Mouse (Mus musculus): ENCODE results near the gene Lpcat3. TPM values are rescaled to one million over a fixed set of nuclear protein-coding genes. Genes with fewer than 3 reads are reported as not detected.
A peak's percentile ranks its signal among the peaks of the same experiment; 100 is the strongest.

Gene Lpcat3
- polyA plus RNA-seq, 1 experiment, result 54.8 TPM

- no peak for TF ChIP-seq POLR2A (IDR thresholded peaks at IDR 0.05; ENCODE audit: borderline replicate concordance, extremely low read depth, insufficient read depth, insufficient read length, poor library complexity, severe bottlenecking)
- no peak for TF ChIP-seq CTCF (IDR thresholded peaks at IDR 0.05; ENCODE audit: borderline replicate concordance, extremely low read depth, insufficient read depth, insufficient read length)
- DNase-seq (ENCODE audit: low read depth), result no peak
Observed at GRCm38 (mm10) chr6:124743647-124744046, 80.8 kb downstream of the Lpcat3 start.

GRCm38 (mm10) chr6:124744755-124745321, 82.0 kb downstream of the Lpcat3 start:
- no peak for DNase-seq (ENCODE audit: low read depth)

GRCm38 (mm10) chr6:124745490-124746295, 82.9 kb downstream of the Lpcat3 start:
- no peak; the same call in 1 of the 2 replicates for TF ChIP-seq POLR2A (IDR thresholded peaks at IDR 0.05; ENCODE audit: borderline replicate concordance, extremely low read depth, insufficient read depth, insufficient read length, poor library complexity, severe bottlenecking)
- TF ChIP-seq CTCF (IDR thresholded peaks at IDR 0.05; ENCODE audit: borderline replicate concordance, extremely low read depth, insufficient read depth, insufficient read length), result peak; percentile 82
- DNase-seq (ENCODE audit: low read depth), result peak; percentile 98

More at GRCm38 (mm10) chr6:124744755-124745321, 82.0 kb downstream of the Lpcat3 start:
- no peak for TF ChIP-seq CTCF (IDR thresholded peaks at IDR 0.05; ENCODE audit: borderline replicate concordance, extremely low read depth, insufficient read depth, insufficient read length)
- TF ChIP-seq POLR2A (IDR thresholded peaks at IDR 0.05; ENCODE audit: borderline replicate concordance, extremely low read depth, insufficient read depth, insufficient read length, poor library complexity, severe bottlenecking), result no peak

- DNase-seq (ENCODE audit: low read depth), result no peak
- TF ChIP-seq CTCF (IDR thresholded peaks at IDR 0.05; ENCODE audit: borderline replicate concordance, extremely low read depth, insufficient read depth, insufficient read length) (no peak), POLR2A (IDR thresholded peaks at IDR 0.05; ENCODE audit: borderline replicate concordance, extremely low read depth, insufficient read depth, insufficient read length, poor library complexity, severe bottlenecking) (no peak)
Observed at GRCm38 (mm10) chr6:124746296-124746605, 83.4 kb downstream of the Lpcat3 start.

- no peak for DNase-seq (ENCODE audit: low read depth)
- TF ChIP-seq CTCF (IDR thresholded peaks at IDR 0.05; ENCODE audit: borderline replicate concordance, extremely low read depth, insufficient read depth, insufficient read length) (no peak), POLR2A (IDR thresholded peaks at IDR 0.05; ENCODE audit: borderline replicate concordance, extremely low read depth, insufficient read depth, insufficient read length, poor library complexity, severe bottlenecking) (no peak)
Observed at GRCm38 (mm10) chr6:124746654-124747632, 84.1 kb downstream of the Lpcat3 start.

- DNase-seq (ENCODE audit: low read depth), result no peak
- no peak for TF ChIP-seq CTCF (IDR thresholded peaks at IDR 0.05; ENCODE audit: borderline replicate concordance, extremely low read depth, insufficient read depth, insufficient read length)
- no peak for TF ChIP-seq POLR2A (IDR thresholded peaks at IDR 0.05; ENCODE audit: borderline replicate concordance, extremely low read depth, insufficient read depth, insufficient read length, poor library complexity, severe bottlenecking)
Observed at GRCm38 (mm10) chr6:124750405-124750804, 87.6 kb downstream of the Lpcat3 start.

GRCm38 (mm10) chr6:124753861-124754260, 91.0 kb downstream of the Lpcat3 start:
- DNase-seq (ENCODE audit: low read depth), result no peak

More at GRCm38 (mm10) chr6:124753861-124754260, 91.0 kb downstream of the Lpcat3 start:
- TF ChIP-seq POLR2A (IDR thresholded peaks at IDR 0.05; ENCODE audit: borderline replicate concordance, extremely low read depth, insufficient read depth, insufficient read length, poor library complexity, severe bottlenecking), result no peak
- no peak for TF ChIP-seq CTCF (IDR thresholded peaks at IDR 0.05; ENCODE audit: borderline replicate concordance, extremely low read depth, insufficient read depth, insufficient read length)

Other genes with a start within 250 kb of the Lpcat3 start
- gene Pex5, start 248.0 kb upstream of the Lpcat3 start, polyA plus RNA-seq (2012; rRNA removed), result 81.1 and 91.3 TPM in 2 replicates
- gene Clstn3, start 198.2 kb upstream of the Lpcat3 start, polyA plus RNA-seq (2012; rRNA removed), result 79.6 and 109 TPM in 2 replicates
- gene C1rl, start 169.9 kb upstream of the Lpcat3 start, polyA plus RNA-seq (2012; rRNA removed), result 0.04 and 0.10 TPM in 2 replicates
- gene C1ra, start 150.6 kb upstream of the Lpcat3 start, polyA plus RNA-seq (2012; rRNA removed), result 0.15 and 0.22 TPM in 2 replicates
- 0.54 and 0.57 TPM in 2 replicates for gene C1s1, start 120.7 kb upstream of the Lpcat3 start, polyA plus RNA-seq (2012; rRNA removed)
- gene C1rb, start 92.7 kb upstream of the Lpcat3 start, polyA plus RNA-seq (2012; rRNA removed), result not detected in 2 replicates
- 0.31 and 0.32 TPM in 2 replicates for gene C1s2, start 26.9 kb upstream of the Lpcat3 start, polyA plus RNA-seq (2012; rRNA removed)
- gene Emg1, start 49.2 kb downstream of the Lpcat3 start, polyA plus RNA-seq (2012; rRNA removed), result 95.2 and 132 TPM in 2 replicates
- 168 and 174 TPM in 2 replicates for gene Phb2, start 49.3 kb downstream of the Lpcat3 start, polyA plus RNA-seq (2012; rRNA removed)
- 2.6 and 2.9 TPM in 2 replicates for gene Ptpn6, start 75.7 kb downstream of the Lpcat3 start, polyA plus RNA-seq (2012; rRNA removed)
- 429 and 583 TPM in 2 replicates for gene Grcc10, start 78.3 kb downstream of the Lpcat3 start, polyA plus RNA-seq (2012; rRNA removed)
- gene Gm45234, start 93.0 kb downstream of the Lpcat3 start, polyA plus RNA-seq (2012; rRNA removed), result not detected in 2 replicates
- gene Atn1, start 93.5 kb downstream of the Lpcat3 start, polyA plus RNA-seq (2012; rRNA removed), result 62.8 and 136 TPM in 2 replicates
- 48.6 and 69.6 TPM in 2 replicates for gene Eno2, start 106.6 kb downstream of the Lpcat3 start, polyA plus RNA-seq (2012; rRNA removed)
- 5.6 and 8.7 TPM in 2 replicates for gene Lrrc23, start 116.7 kb downstream of the Lpcat3 start, polyA plus RNA-seq (2012; rRNA removed)
- gene Spsb2, start 145.6 kb downstream of the Lpcat3 start, polyA plus RNA-seq (2012; rRNA removed), result 5.3 and 5.7 TPM in 2 replicates
- gene Tpi1, start 151.3 kb downstream of the Lpcat3 start, polyA plus RNA-seq (2012; rRNA removed), result 318 and 333 TPM in 2 replicates
- 157 and 162 TPM in 2 replicates for gene Usp5, start 166.5 kb downstream of the Lpcat3 start, polyA plus RNA-seq (2012; rRNA removed)
- gene Cdca3, start 166.5 kb downstream of the Lpcat3 start, polyA plus RNA-seq (2012; rRNA removed), result 49.5 and 122 TPM in 2 replicates
- gene Gnb3, start 177.2 kb downstream of the Lpcat3 start, polyA plus RNA-seq (2012; rRNA removed), result 1.9 and 2.6 TPM in 2 replicates
- gene P3h3, start 194.7 kb downstream of the Lpcat3 start, polyA plus RNA-seq (2012; rRNA removed), result 123 and 173 TPM in 2 replicates
- 107 and 117 TPM in 2 replicates for gene Gpr162, start 201.0 kb downstream of the Lpcat3 start, polyA plus RNA-seq (2012; rRNA removed)
- 0.09 and 0.14 TPM in 2 replicates for gene Cd4, start 225.2 kb downstream of the Lpcat3 start, polyA plus RNA-seq (2012; rRNA removed)
- gene Lag3, start 248.7 kb downstream of the Lpcat3 start, polyA plus RNA-seq (2012; rRNA removed), result 3.8 and 4.5 TPM in 2 replicates